Mouse (Mus musculus): ENCODE data around the gene Mthfd2l. TPM values are rescaled to one million over a fixed set of nuclear protein-coding genes. Genes with fewer than 3 reads are reported as not detected.

Mthfd2l gene
- 71.9 and 86.0 TPM in 2 replicates for polyA plus RNA-seq (2014; fragmentation: Nextera tagmentation; extraction: Ambion mirVana)

DNA sequence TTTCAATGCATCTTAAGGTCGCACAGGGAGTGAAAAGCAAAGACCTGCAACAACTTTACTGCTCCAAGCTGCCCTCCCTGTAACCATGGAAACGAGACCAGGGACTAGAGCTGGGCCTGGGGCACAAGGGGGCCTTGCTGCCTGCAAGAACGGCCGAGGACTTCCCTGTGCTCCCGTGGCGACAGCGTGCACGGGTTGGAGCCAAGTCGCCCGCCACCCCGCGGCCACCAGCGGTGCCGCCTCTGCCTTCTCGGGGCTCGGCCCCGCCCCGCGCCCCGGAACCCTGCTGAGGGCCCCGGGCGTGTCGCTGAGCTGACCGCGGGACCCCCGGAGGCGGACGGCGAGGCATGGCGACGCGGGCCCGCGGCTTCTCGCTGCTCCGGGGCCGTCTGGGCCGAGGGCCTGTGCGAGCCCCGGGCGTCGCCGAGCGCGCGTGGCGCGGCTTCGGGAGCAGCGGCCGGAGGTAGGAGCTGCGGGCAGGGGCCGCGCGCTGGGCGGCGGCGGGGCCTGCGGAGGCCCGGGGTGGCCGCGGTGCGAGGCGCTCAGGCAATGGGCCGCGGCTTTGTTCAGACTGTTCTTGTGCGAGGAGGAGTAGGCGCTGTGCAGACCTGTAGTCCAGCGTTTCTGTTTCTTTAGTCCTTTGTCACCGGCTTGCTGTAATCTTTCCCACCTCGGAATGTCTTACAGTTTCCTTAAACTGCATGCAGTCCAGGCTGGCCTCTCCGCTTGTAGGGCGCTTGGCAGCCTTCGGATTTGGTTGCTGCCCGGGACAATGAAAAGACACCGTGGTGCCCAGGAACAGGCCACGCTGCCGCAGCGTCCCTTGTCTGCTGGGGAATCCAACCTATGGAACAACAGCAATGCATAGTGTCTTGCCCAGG, at the start of gene Mthfd2l:
Gene Mthfd2l, plus strand, starts transcription at position 147 of the 881 bp plus-strand sequence.
- H3K4me1 ChIP-seq (ENCODE audit: control insufficient read depth, insufficient read depth, low read length): peaks cover 6% of the 10 kb centered on the region; the same call in 1 of the 2 replicates
- DNase-seq (ENCODE audit: low spot score): peak; percentile 92

DNA sequence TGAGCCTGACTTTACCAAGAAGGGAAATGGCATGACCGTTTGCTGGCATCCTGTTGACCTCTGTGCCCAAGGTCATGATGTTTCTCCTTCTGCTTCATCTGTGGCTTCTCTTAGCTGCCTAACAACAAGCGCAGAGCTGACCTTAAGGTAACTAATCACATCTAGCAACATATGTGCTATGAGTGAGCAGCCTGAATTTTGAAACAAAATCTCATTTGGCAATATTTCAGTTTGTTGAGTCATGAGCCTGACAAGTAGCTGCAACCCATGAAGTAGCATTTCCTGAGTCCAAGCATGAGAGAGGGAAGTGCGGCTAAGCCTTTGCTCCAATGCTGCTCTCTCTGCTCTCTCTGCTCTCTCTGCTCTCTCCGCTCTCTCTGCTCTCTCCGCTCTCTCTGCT, 49.2 kb upstream of the Mthfd2l start:
- no peak for DNase-seq (ENCODE audit: low spot score)
- Histone ChIP-seq H3K27me3 (replicated peaks; ENCODE audit: control insufficient read depth, insufficient read depth, low read length) (no peaks in the 10 kb centered on the region), H3K4me2 (ENCODE audit: low read length) (no peak overlapping the region), H3K9ac (ENCODE audit: low read length) (no peak overlapping the region), H3K36me3 (ENCODE audit: control insufficient read depth, insufficient read depth, low read length) (no peaks in the 10 kb centered on the region), H3K4me1 (ENCODE audit: control insufficient read depth, insufficient read depth, low read length) (no peaks in the 10 kb centered on the region), H3K27ac (ENCODE audit: low read depth, low read length) (no peak overlapping the region), H3K9me3 (replicated peaks; ENCODE audit: control insufficient read depth, low read length) (no peaks in the 10 kb centered on the region), H3K4me3 (ENCODE audit: low read depth, low read length) (no peak overlapping the region)
- 94% methylated on average over 5 of the region's 5 CpGs for WGBS
- no peak for ATAC-seq

More for the DNA sequence above, at the start of gene Mthfd2l:
- peak within 1 kb of the TSS; percentile 99 for H3K9ac ChIP-seq (ENCODE audit: low read length)
- peak; percentile 97 for ATAC-seq
- H3K36me3 ChIP-seq (ENCODE audit: control insufficient read depth, insufficient read depth, low read length): peaks cover 10% of the 10 kb centered on the region; the same call in 1 of the 2 replicates
- peak within 1 kb of the TSS; percentile 98 for H3K27ac ChIP-seq (ENCODE audit: low read depth, low read length)
- H3K4me3 ChIP-seq (ENCODE audit: low read depth, low read length): peak within 1 kb of the TSS; percentile 77
- under 1% methylated on average over 76 of the region's 79 CpGs for WGBS
- H3K27me3 ChIP-seq (replicated peaks; ENCODE audit: control insufficient read depth, insufficient read depth, low read length): no peaks in the 10 kb centered on the region
- H3K9me3 ChIP-seq (replicated peaks; ENCODE audit: control insufficient read depth, low read length): no peaks in the 10 kb centered on the region
- H3K4me2 ChIP-seq (ENCODE audit: low read length): peak within 1 kb of the TSS; percentile 55

DNA sequence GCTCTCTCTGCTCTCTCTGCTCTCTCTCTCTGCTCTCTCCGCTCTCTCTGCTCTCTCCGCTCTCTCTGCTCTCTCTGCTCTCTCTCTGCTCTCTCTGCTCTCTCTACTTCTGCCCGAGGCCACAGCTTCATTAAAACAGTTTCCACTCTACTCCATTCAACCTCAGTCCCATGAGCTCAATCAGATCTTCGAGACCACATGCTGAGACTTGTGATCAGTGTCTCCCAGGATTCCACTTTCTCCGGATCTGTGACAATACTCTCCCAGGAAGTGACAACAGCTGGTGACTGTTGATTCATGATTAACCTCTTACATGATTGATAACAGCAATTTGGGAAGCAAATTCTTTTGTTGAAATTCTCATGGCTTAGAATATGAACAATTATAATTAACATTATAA, 48.8 kb upstream of the Mthfd2l start:
- no peak overlapping the region for H3K4me2 ChIP-seq (ENCODE audit: low read length)
- ATAC-seq: no peak
- H3K4me3 ChIP-seq (ENCODE audit: low read depth, low read length): no peak overlapping the region

DNA sequence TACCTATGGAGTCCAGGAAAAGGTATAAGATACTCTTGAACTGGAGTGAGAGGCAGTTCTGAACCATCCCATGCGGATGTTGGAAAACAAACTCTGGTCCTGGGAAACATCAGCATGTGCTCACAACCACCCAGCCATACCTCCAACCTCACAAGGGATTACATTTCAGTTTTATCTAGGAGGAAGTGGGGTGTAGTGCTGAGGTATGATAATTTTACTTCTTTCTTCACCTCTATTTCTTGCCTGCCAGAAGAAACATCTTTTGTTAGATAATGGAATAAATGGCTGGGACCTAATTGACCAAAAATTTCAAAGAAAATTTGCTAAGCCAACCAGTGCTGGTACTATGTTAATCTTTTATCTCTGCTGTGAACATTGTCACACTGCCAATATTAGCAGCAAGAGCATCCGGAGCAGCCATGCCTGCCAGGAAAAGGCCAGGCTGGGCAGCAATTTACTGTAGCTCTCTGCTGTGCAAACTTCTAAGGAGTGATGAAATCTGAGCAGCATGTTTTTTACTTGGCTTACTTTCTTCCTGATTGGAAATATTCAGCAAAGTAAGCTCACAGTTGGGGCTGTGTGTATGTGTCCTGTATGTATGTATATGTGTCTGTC, 46.2 kb upstream of the Mthfd2l start:
- H3K4me2 ChIP-seq (ENCODE audit: low read length): no peak overlapping the region
- WGBS: 65% methylated on average over 2 of the region's 2 CpGs
- DNase-seq (ENCODE audit: low spot score): peak; percentile 31

More for the DNA sequence above, 48.8 kb upstream of the Mthfd2l start:
- H3K27ac ChIP-seq (ENCODE audit: low read depth, low read length): no peak overlapping the region
- H3K4me1 ChIP-seq (ENCODE audit: control insufficient read depth, insufficient read depth, low read length): no peaks in the 10 kb centered on the region
- no peak for DNase-seq (ENCODE audit: low spot score)
- H3K9ac ChIP-seq (ENCODE audit: low read length): no peak overlapping the region
- 77% methylated on average over 5 of the region's 5 CpGs for WGBS
- no peaks in the 10 kb centered on the region for H3K27me3 ChIP-seq (replicated peaks; ENCODE audit: control insufficient read depth, insufficient read depth, low read length)
- no peaks in the 10 kb centered on the region for H3K9me3 ChIP-seq (replicated peaks; ENCODE audit: control insufficient read depth, low read length)
- no peaks in the 10 kb centered on the region for H3K36me3 ChIP-seq (ENCODE audit: control insufficient read depth, insufficient read depth, low read length)

GRCm38 (mm10) chr5:90888661-90889060, 42.3 kb upstream of the Mthfd2l start:
- ATAC-seq (no peak), DNase-seq (ENCODE audit: low spot score) (no peak)
- H3K27me3 ChIP-seq (replicated peaks; ENCODE audit: control insufficient read depth, insufficient read depth, low read length): no peaks in the 10 kb centered on the region
- H3K9me3 ChIP-seq (replicated peaks; ENCODE audit: control insufficient read depth, low read length): no peaks in the 10 kb centered on the region
- H3K4me3 ChIP-seq (ENCODE audit: low read depth, low read length): no peak overlapping the region
- H3K4me2 ChIP-seq (ENCODE audit: low read length): no peak overlapping the region
- H3K9ac ChIP-seq (ENCODE audit: low read length): no peak overlapping the region
- 74% methylated on average over 5 of the region's 5 CpGs for WGBS
- peaks cover 5% of the 10 kb centered on the region for H3K4me1 ChIP-seq (ENCODE audit: control insufficient read depth, insufficient read depth, low read length)
- no peak overlapping the region for H3K27ac ChIP-seq (ENCODE audit: low read depth, low read length)
- no peaks in the 10 kb centered on the region for H3K36me3 ChIP-seq (ENCODE audit: control insufficient read depth, insufficient read depth, low read length)

More for the DNA sequence above, 46.2 kb upstream of the Mthfd2l start:
- Histone ChIP-seq H3K9me3 (replicated peaks; ENCODE audit: control insufficient read depth, low read length) (no peaks in the 10 kb centered on the region), H3K27me3 (replicated peaks; ENCODE audit: control insufficient read depth, insufficient read depth, low read length) (no peaks in the 10 kb centered on the region), H3K27ac (ENCODE audit: low read depth, low read length) (no peak overlapping the region), H3K4me1 (ENCODE audit: control insufficient read depth, insufficient read depth, low read length) (no peaks in the 10 kb centered on the region), H3K9ac (ENCODE audit: low read length) (no peak overlapping the region), H3K36me3 (ENCODE audit: control insufficient read depth, insufficient read depth, low read length) (no peaks in the 10 kb centered on the region), H3K4me3 (ENCODE audit: low read depth, low read length) (no peak overlapping the region)
- ATAC-seq: no peak

GRCm38 (mm10) chr5:90890519-90891463, 40.1 kb upstream of the Mthfd2l start, which contains the start of gene Cxcl1:
Cxcl1 (plus strand) TSS chr5:90891241.
- 5% methylated on average over 30 of the region's 30 CpGs for WGBS
- Histone ChIP-seq H3K4me2 (ENCODE audit: low read length) (peak within 1 kb of the TSS; percentile 84), H3K9ac (ENCODE audit: low read length) (peak within 1 kb of the TSS; percentile 54), H3K27me3 (replicated peaks; ENCODE audit: control insufficient read depth, insufficient read depth, low read length) (no peaks in the 10 kb centered on the region), H3K4me3 (ENCODE audit: low read depth, low read length) (peak within 1 kb of the TSS; percentile 40), H3K36me3 (ENCODE audit: control insufficient read depth, insufficient read depth, low read length) (no peaks in the 10 kb centered on the region), H3K27ac (ENCODE audit: low read depth, low read length) (no peak within 1 kb of the TSS), H3K9me3 (replicated peaks; ENCODE audit: control insufficient read depth, low read length) (no peaks in the 10 kb centered on the region), H3K4me1 (ENCODE audit: control insufficient read depth, insufficient read depth, low read length) (peaks cover 5% of the 10 kb centered on the region)
- ATAC-seq (peak; percentile 88), DNase-seq (ENCODE audit: low spot score) (peak; percentile 58)

DNA sequence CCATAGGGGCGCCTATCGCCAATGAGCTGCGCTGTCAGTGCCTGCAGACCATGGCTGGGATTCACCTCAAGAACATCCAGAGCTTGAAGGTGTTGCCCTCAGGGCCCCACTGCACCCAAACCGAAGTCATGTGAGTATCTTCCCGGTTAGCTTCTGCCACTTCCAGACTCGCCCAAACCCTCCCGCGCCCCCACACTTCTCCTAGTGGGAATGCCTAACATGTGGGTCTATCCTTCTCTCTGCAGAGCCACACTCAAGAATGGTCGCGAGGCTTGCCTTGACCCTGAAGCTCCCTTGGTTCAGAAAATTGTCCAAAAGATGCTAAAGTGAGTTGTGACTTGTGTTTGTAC, 39.5 kb upstream of the Mthfd2l start:
- DNase-seq (ENCODE audit: low spot score) (no peak), ATAC-seq (peak; percentile 27)
- H3K4me3 ChIP-seq (ENCODE audit: low read depth, low read length): peak overlapping the region; percentile 40
- peaks cover 5% of the 10 kb centered on the region for H3K4me1 ChIP-seq (ENCODE audit: control insufficient read depth, insufficient read depth, low read length)
- H3K27ac ChIP-seq (ENCODE audit: low read depth, low read length): no peak overlapping the region
- no peaks in the 10 kb centered on the region for H3K27me3 ChIP-seq (replicated peaks; ENCODE audit: control insufficient read depth, insufficient read depth, low read length)
- H3K4me2 ChIP-seq (ENCODE audit: low read length): peak overlapping the region; percentile 84
- 20% methylated on average over 10 of the region's 10 CpGs for WGBS
- peak overlapping the region; percentile 54 for H3K9ac ChIP-seq (ENCODE audit: low read length)
- no peaks in the 10 kb centered on the region for H3K36me3 ChIP-seq (ENCODE audit: control insufficient read depth, insufficient read depth, low read length)
- H3K9me3 ChIP-seq (replicated peaks; ENCODE audit: control insufficient read depth, low read length): no peaks in the 10 kb centered on the region

GRCm38 (mm10) chr5:90894231-90894630, 36.7 kb upstream of the Mthfd2l start:
- Histone ChIP-seq H3K9ac (ENCODE audit: low read length) (no peak overlapping the region), H3K27me3 (replicated peaks; ENCODE audit: control insufficient read depth, insufficient read depth, low read length) (no peaks in the 10 kb centered on the region), H3K4me2 (ENCODE audit: low read length) (no peak overlapping the region), H3K9me3 (replicated peaks; ENCODE audit: control insufficient read depth, low read length) (no peaks in the 10 kb centered on the region), H3K4me1 (ENCODE audit: control insufficient read depth, insufficient read depth, low read length) (peaks cover 5% of the 10 kb centered on the region), H3K27ac (ENCODE audit: low read depth, low read length) (no peak overlapping the region), H3K4me3 (ENCODE audit: low read depth, low read length) (no peak overlapping the region), H3K36me3 (ENCODE audit: control insufficient read depth, insufficient read depth, low read length) (no peaks in the 10 kb centered on the region)
- WGBS: 74% methylated on average over 8 of the region's 8 CpGs
- ATAC-seq (no peak), DNase-seq (ENCODE audit: low spot score) (no peak)

Measured in forebrain, embryonic 14.5 days (tissue).